Mouse (Mus musculus): ENCODE measurements around the gene Dhdds.

DNA sequence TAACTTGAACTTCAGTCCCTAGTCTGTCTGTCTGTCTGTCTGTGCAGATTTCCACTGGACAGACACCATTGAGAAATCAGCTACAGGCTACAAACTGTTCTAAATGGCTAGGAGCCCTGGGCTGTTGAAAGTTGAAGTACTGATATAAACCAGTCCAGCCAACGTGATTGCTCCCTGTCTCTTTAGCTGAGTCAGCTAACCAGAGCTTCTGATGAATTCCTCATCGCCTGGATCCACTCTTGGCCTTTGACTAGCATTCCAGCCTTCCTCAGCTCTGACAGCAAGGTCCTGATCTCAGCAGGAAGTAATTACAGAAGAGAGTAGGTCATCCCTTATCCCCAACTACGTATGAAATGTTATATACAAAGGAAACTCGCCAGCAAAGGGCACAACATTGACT lies 54.0 kb downstream of the Dhdds start:
- TF ChIP-seq CTCF (IDR thresholded peaks at IDR 0.05; ENCODE audit: low read depth) (no peak), EP300 (IDR thresholded peaks at IDR 0.05; ENCODE audit: low read depth) (no peak)
